Mouse (Mus musculus) urinary bladder, adult 2 months (tissue): ENCODE measurements around the gene Lmna. TPM values are rescaled to one million over a fixed set of nuclear protein-coding genes. Genes with fewer than 3 reads are reported as not detected.

ENCODE experiments used
- DNase-seq: peaks from one replicate; pipeline ENCODE4 v3.0.0; 2022; ENCODE audit warnings: low spot score
- polyA plus RNA-seq: library from polyadenylated mRNA; depleted of rRNA; stranded (reverse); fragments of >200 nt; gene quantifications from 2 replicates; pipeline ENCODE4 v1.2.3, GENCODE M21; 2012; rRNA removed

Gene Lmna
- polyA plus RNA-seq, 1 experiment = 171 TPM

- DNase-seq = no peak
These were observed 62.0 kb downstream of the Lmna start for GRCm38 (mm10) chr3:88447676-88448183.

GRCm38 (mm10) chr3:88446471-88447123 is 63.2 kb downstream of the Lmna start:
- no peak for DNase-seq

- DNase-seq = no peak
These were observed 66.9 kb downstream of the Lmna start for GRCm38 (mm10) chr3:88442888-88443287.

GRCm38 (mm10) chr3:88442488-88442887 is 67.3 kb downstream of the Lmna start:
- no peak for DNase-seq

GRCm38 (mm10) chr3:88440500-88441381 is 69.0 kb downstream of the Lmna start:
- no peak for DNase-seq

GRCm38 (mm10) chr3:88439582-88439981 is 70.2 kb downstream of the Lmna start:
- DNase-seq = no peak

GRCm38 (mm10) chr3:88437454-88437853 is 72.3 kb downstream of the Lmna start:
- DNase-seq = no peak

- DNase-seq = no peak
These were observed 73.2 kb downstream of the Lmna start for GRCm38 (mm10) chr3:88436395-88437201.

- DNase-seq = no peak
These were observed 74.2 kb downstream of the Lmna start for GRCm38 (mm10) chr3:88435515-88435914.

Other genes with a start within 250 kb of the Lmna start
- 0.15 and 0.34 TPM in 2 replicates for gene Gm38392, start 222.7 kb downstream of the Lmna start, polyA plus RNA-seq
- gene Tsacc, start 213.0 kb downstream of the Lmna start, polyA plus RNA-seq = 7.4 and 7.9 TPM in 2 replicates
- 142 and 168 TPM in 2 replicates for gene Cct3, start 212.8 kb downstream of the Lmna start, polyA plus RNA-seq
- 166 and 177 TPM in 2 replicates for gene Glmp, start 184.9 kb downstream of the Lmna start, polyA plus RNA-seq
- gene Tmem79, start 173.8 kb downstream of the Lmna start, polyA plus RNA-seq = 31.3 and 38.1 TPM in 2 replicates
- 56.7 and 58.4 TPM in 2 replicates for gene Smg5, start 173.7 kb downstream of the Lmna start, polyA plus RNA-seq
- gene Paqr6, start 145.4 kb downstream of the Lmna start, polyA plus RNA-seq = 47.1 and 70.4 TPM in 2 replicates
- gene Bglap3, start 137.2 kb downstream of the Lmna start, polyA plus RNA-seq = 1.9 and 2.7 TPM in 2 replicates
- gene Bglap2, start 131.3 kb downstream of the Lmna start, polyA plus RNA-seq = 21.5 and 24.7 TPM in 2 replicates
- gene Bglap, start 125.5 kb downstream of the Lmna start, polyA plus RNA-seq = 0.27 and 0.89 TPM in 2 replicates
- 25.4 and 27.2 TPM in 2 replicates for gene Pmf1, start 99.6 kb downstream of the Lmna start, polyA plus RNA-seq
- 18.7 and 19.8 TPM in 2 replicates for gene Slc25a44, start 84.8 kb downstream of the Lmna start, polyA plus RNA-seq
- gene Sema4a, start 48.8 kb downstream of the Lmna start, polyA plus RNA-seq = 63.2 and 63.3 TPM in 2 replicates
- gene Mex3a, start 22.4 kb upstream of the Lmna start, polyA plus RNA-seq = 1.7 and 1.8 TPM in 2 replicates
- 135 and 174 TPM in 2 replicates for gene Rab25, start 38.3 kb upstream of the Lmna start, polyA plus RNA-seq
- 124 and 134 TPM in 2 replicates for gene Lamtor2, start 43.1 kb upstream of the Lmna start, polyA plus RNA-seq
- 36.9 and 38.6 TPM in 2 replicates for gene Ubqln4, start 43.8 kb upstream of the Lmna start, polyA plus RNA-seq
- 128 and 150 TPM in 2 replicates for gene Ssr2, start 65.9 kb upstream of the Lmna start, polyA plus RNA-seq
- gene Arhgef2, start 96.0 kb upstream of the Lmna start, polyA plus RNA-seq = 47.7 and 57.3 TPM in 2 replicates
- gene Rxfp4, start 143.2 kb upstream of the Lmna start, polyA plus RNA-seq = not detected in 2 replicates
- 76.3 and 121 TPM in 2 replicates for gene Khdc4, start 175.8 kb upstream of the Lmna start, polyA plus RNA-seq
- gene Rit1, start 206.9 kb upstream of the Lmna start, polyA plus RNA-seq = 81.4 and 89.3 TPM in 2 replicates